Mouse (Mus musculus): ENCODE results near the gene Fam71f2. TPM values are rescaled to one million over a fixed set of nuclear protein-coding genes. Genes with fewer than 3 reads are reported as not detected.

Gene Fam71f2
- polyA plus RNA-seq, 1 experiment from 2014 or later, result 0.12 TPM

- ChIA-PET CTCF (no interaction called here), POLR2A (no interaction called here)
- in situ Hi-C loops (cut with MboI; ENCODE audit: low pct_unique_long_range_greater_than_20kb), result no loop called here
- DNase-seq (ENCODE audit: low read depth, low spot score), result no peak
- no peaks in the 10 kb centered on the region for H3K27me3 ChIP-seq
- TF ChIP-seq CTCF (IDR thresholded peaks at IDR 0.05), result no peak
- ATAC-seq, result no peak
Measured at GRCm38 (mm10) chr6:29246585-29246984, 32.8 kb upstream of the Fam71f2 start.

GRCm38 (mm10) chr6:29247072-29247471, 32.3 kb upstream of the Fam71f2 start:
- POLR2A ChIA-PET, result no interaction called here
- in situ Hi-C loops (cut with MboI; ENCODE audit: low pct_unique_long_range_greater_than_20kb), result no loop called here
- CTCF ChIA-PET, result no interaction called here
- TF ChIP-seq CTCF (IDR thresholded peaks at IDR 0.05), result no peak
- no peak for DNase-seq (ENCODE audit: low read depth, low spot score)
- no peaks in the 10 kb centered on the region for H3K27me3 ChIP-seq
- ATAC-seq, result no peak

- no peak for TF ChIP-seq CTCF (IDR thresholded peaks at IDR 0.05)
- POLR2A ChIA-PET, result no interaction called here
- peaks cover 5% of the 10 kb centered on the region for H3K27me3 ChIP-seq
- CTCF ChIA-PET, result no interaction called here
- no peak for ATAC-seq
- no peak for DNase-seq (ENCODE audit: low read depth, low spot score)
- in situ Hi-C loops (cut with MboI; ENCODE audit: low pct_unique_long_range_greater_than_20kb), result no loop called here
Measured at GRCm38 (mm10) chr6:29259418-29259817, 20.0 kb upstream of the Fam71f2 start.

- ATAC-seq (no peak), DNase-seq (ENCODE audit: low read depth, low spot score) (no peak)
- no peak for TF ChIP-seq CTCF (IDR thresholded peaks at IDR 0.05)
- ChIA-PET POLR2A (no interaction called here), CTCF (interaction anchor here (0.9 to 2.0 kb wide), 2 partner anchors 12 to 21 kb away, joined by 3 to 7 read pairs; no protein-coding TSS in a partner anchor)
- peaks cover 5% of the 10 kb centered on the region for H3K27me3 ChIP-seq
- in situ Hi-C loops (cut with MboI; ENCODE audit: low pct_unique_long_range_greater_than_20kb), result no loop called here
Measured at GRCm38 (mm10) chr6:29261831-29262230, 17.6 kb upstream of the Fam71f2 start.

GRCm38 (mm10) chr6:29263650-29264455, 15.5 kb upstream of the Fam71f2 start:
- ATAC-seq (no peak), DNase-seq (ENCODE audit: low read depth, low spot score) (no peak)
- peaks cover 5% of the 10 kb centered on the region for H3K27me3 ChIP-seq
- in situ Hi-C loops (cut with MboI; ENCODE audit: low pct_unique_long_range_greater_than_20kb), result no loop called here
- CTCF ChIA-PET, result interaction anchor here (0.7 to 2.0 kb wide), 4 partner anchors 11 to 87 kb away, joined by 3 to 7 read pairs (median 4); no protein-coding TSS in a partner anchor
- POLR2A ChIA-PET, result interaction anchor here (0.8 kb wide), 1 partner anchor 13 kb away, joined by 3 read pairs; no protein-coding TSS in a partner anchor
- TF ChIP-seq CTCF (IDR thresholded peaks at IDR 0.05), result no peak

- H3K27me3 ChIP-seq, result peaks cover 5% of the 10 kb centered on the region
- POLR2A ChIA-PET, result interaction anchor here (0.8 kb wide), 1 partner anchor 12 kb away, joined by 3 read pairs; no protein-coding TSS in a partner anchor
- CTCF ChIA-PET, result interaction anchor here (1.0 to 1.8 kb wide), 2 partner anchors 14 to 87 kb away, joined by 4 read pairs; no protein-coding TSS in a partner anchor
- ATAC-seq (no peak), DNase-seq (ENCODE audit: low read depth, low spot score) (no peak)
- in situ Hi-C loops (cut with MboI; ENCODE audit: low pct_unique_long_range_greater_than_20kb), result no loop called here
- no peak for TF ChIP-seq CTCF (IDR thresholded peaks at IDR 0.05)
Measured at GRCm38 (mm10) chr6:29264456-29264781, 15.0 kb upstream of the Fam71f2 start.

- ChIA-PET POLR2A (no interaction called here), CTCF (interaction anchor here (1.4 kb wide), 1 partner anchor 11 kb away, joined by 4 read pairs; no protein-coding TSS in a partner anchor)
- in situ Hi-C loops (cut with MboI; ENCODE audit: low pct_unique_long_range_greater_than_20kb), result no loop called here
- no peak for TF ChIP-seq CTCF (IDR thresholded peaks at IDR 0.05)
- DNase-seq (ENCODE audit: low read depth, low spot score) (no peak), ATAC-seq (no peak)
- H3K27me3 ChIP-seq, result no peaks in the 10 kb centered on the region
Measured at GRCm38 (mm10) chr6:29266936-29267335, 12.5 kb upstream of the Fam71f2 start.

GRCm38 (mm10) chr6:29269006-29269668, 10.3 kb upstream of the Fam71f2 start:
- in situ Hi-C loops (cut with MboI; ENCODE audit: low pct_unique_long_range_greater_than_20kb), result no loop called here
- CTCF ChIA-PET, result interaction anchor here (1.3 kb wide), 1 partner anchor 29 kb away, joined by 9 read pairs; no protein-coding TSS in a partner anchor
- POLR2A ChIA-PET, result interaction anchor here (0.6 kb wide), 1 partner anchor 15 kb away, joined by 5 read pairs; no protein-coding TSS in a partner anchor
- no peak for ATAC-seq
- no peak for DNase-seq (ENCODE audit: low read depth, low spot score)
- no peak for TF ChIP-seq CTCF (IDR thresholded peaks at IDR 0.05)
- H3K27me3 ChIP-seq, result no peaks in the 10 kb centered on the region

- no peak for TF ChIP-seq CTCF (IDR thresholded peaks at IDR 0.05)
- CTCF ChIA-PET, result no interaction called here
- DNase-seq (ENCODE audit: low read depth, low spot score) (no peak), ATAC-seq (no peak)
- in situ Hi-C loops (cut with MboI; ENCODE audit: low pct_unique_long_range_greater_than_20kb), result no loop called here
- POLR2A ChIA-PET, result no interaction called here
- no peaks in the 10 kb centered on the region for H3K27me3 ChIP-seq
Measured at GRCm38 (mm10) chr6:29270961-29271360, 8.4 kb upstream of the Fam71f2 start.

GRCm38 (mm10) chr6:29272312-29273072, 6.9 kb upstream of the Fam71f2 start, which contains the start of gene Hilpda:
TSS of gene Hilpda (plus strand) at chr6:29272488.
- POLR2A ChIA-PET, result interaction anchor here (1.1 kb wide), 1 partner anchor 75 kb away, joined by 3 read pairs; the partner anchor contains the start of gene Calu
- TF ChIP-seq CTCF (IDR thresholded peaks at IDR 0.05), result no peak
- H3K27me3 ChIP-seq, result no peaks in the 10 kb centered on the region
- CTCF ChIA-PET, result interaction anchor here (1.1 to 2.5 kb wide), 3 partner anchors 12 to 105 kb away, joined by 3 to 11 read pairs (median 7); no protein-coding TSS in a partner anchor
- DNase-seq (ENCODE audit: low read depth, low spot score) (peak; percentile 65), ATAC-seq (peak; percentile 98)
- in situ Hi-C loops (cut with MboI; ENCODE audit: low pct_unique_long_range_greater_than_20kb), result no loop called here
